Mouse (Mus musculus) neural tube, embryonic 13.5 days (tissue): Measurements from ENCODE around the gene Caln1. TPM values are rescaled to one million over a fixed set of nuclear protein-coding genes. Genes with fewer than 3 reads are reported as not detected.
A peak's percentile ranks its signal among the peaks of the same experiment; 100 is the strongest.

Experiments used
- ATAC-seq: fragments of 200-750 bp; cut with Nextera tagmentation; 2 replicates; pipeline ENCODE4 v1.8.0; 2017; ENCODE audit warnings: low read depth, mild to moderate bottlenecking, moderate TSS enrichment, moderate library complexity
- H3K27ac ChIP-seq: fragments of 300-500 bp; sonication (generic); replicated peaks from 2 replicates; pipeline ENCODE4 v1.5.1; 2015; ENCODE audit warnings: moderate library complexity, mild to moderate bottlenecking, inconsistent platforms
- H3K27me3 ChIP-seq: fragments of 300-500 bp; sonication (generic); 2 replicates; pipeline ENCODE4 v1.6.1; 2015; ENCODE audit warnings: mild to moderate bottlenecking, inconsistent platforms
- H3K36me3 ChIP-seq: fragments of 300-500 bp; sonication (generic); 2 replicates; pipeline ENCODE4 v1.6.1; 2015; ENCODE audit warnings: mild to moderate bottlenecking, inconsistent platforms
- H3K4me1 ChIP-seq: fragments of 300-500 bp; sonication (generic); replicated peaks from 2 replicates; pipeline ENCODE4 v1.6.1; 2015; ENCODE audit warnings: inconsistent platforms
- H3K4me2 ChIP-seq: fragments of 300-500 bp; sonication (generic); 2 replicates; pipeline ENCODE4 v1.6.1; 2015; ENCODE audit warnings: inconsistent platforms, mild to moderate bottlenecking, moderate library complexity
- H3K4me3 ChIP-seq: fragments of 300-500 bp; sonication (generic); 2 replicates; pipeline ENCODE4 v1.5.1; 2015; ENCODE audit warnings: mild to moderate bottlenecking, inconsistent platforms
- H3K9ac ChIP-seq: fragments of 300-500 bp; sonication (generic); 2 replicates; pipeline ENCODE4 v1.6.1; 2015; ENCODE audit warnings: moderate library complexity, mild to moderate bottlenecking, inconsistent platforms
- H3K9me3 ChIP-seq: fragments of 300-500 bp; sonication (generic); 2 replicates; pipeline ENCODE4 v1.6.1; 2016; ENCODE audit warnings: inconsistent platforms
- whole genome bisulfite sequencing: fragments of 180-500 bp; shearing (Covaris S2); methylation state at CpG from one replicate; pipeline ENCODE4 v1.1.7; 2015; 5-methylcytosine and 5-hydroxymethylcytosine counted together
- polyA plus RNA-seq: library from polyadenylated mRNA; unstranded; fragments of >200 nt; fragmentation: Nextera tagmentation; extraction: Ambion mirVana; gene quantifications from 2 replicates; pipeline ENCODE4 v1.2.1, GENCODE M21; 2015

The Caln1 gene
- polyA plus RNA-seq, 1 experiment from 2014 or later = 10.5 TPM

DNA sequence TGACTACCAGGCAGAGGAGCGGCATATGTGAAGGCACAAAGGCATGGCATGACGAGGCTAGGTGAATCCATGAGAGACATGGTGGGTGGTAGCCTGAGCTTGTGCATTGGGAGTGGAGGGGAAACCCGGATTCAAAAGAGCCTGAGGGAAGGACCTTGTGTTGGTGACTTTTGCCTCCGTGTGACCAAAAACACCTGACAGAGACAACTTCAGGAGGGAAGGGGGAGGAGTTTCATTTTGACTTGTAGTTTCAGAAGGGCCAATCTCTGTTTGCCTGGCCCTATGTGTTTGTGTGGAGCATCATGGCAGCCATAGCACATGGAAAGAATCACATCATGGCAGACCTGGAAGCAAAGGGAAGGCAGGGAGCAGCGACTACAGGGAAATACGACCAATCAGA, 479.3 kb downstream of the Caln1 start:
- Histone ChIP-seq H3K4me2 (no peak overlapping the region), H3K9me3 (no peaks in the 10 kb centered on the region), H3K27me3 (no peaks in the 10 kb centered on the region), H3K4me1 (peaks cover 8% of the 10 kb centered on the region), H3K27ac (no peak overlapping the region), H3K9ac (no peak overlapping the region), H3K36me3 (no peaks in the 10 kb centered on the region), H3K4me3 (no peak overlapping the region)
- WGBS = 90% methylated on average over 6 of the region's 6 CpGs
- ATAC-seq = no peak

DNA sequence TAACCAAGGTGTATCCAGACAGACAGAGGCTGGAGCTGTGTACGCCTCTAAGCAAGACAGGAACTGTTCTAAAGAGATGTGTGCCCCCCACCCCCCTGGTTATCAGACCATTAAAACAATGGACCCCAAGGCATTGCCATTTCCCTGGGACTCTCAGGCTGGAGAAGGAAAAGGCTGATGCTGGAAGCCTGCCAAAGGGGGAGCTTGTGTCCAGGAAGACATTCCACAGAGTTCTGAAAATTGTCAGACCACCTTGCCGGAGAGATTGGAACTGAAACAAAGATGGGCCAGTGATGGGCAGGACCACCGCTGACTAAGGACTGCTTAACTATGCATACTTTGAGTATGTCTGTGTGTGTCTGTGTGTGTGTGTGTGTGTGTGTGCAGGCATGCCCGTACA, 480.4 kb downstream of the Caln1 start:
- Histone ChIP-seq H3K36me3 (no peaks in the 10 kb centered on the region), H3K4me3 (no peak overlapping the region), H3K9ac (no peak overlapping the region), H3K9me3 (no peaks in the 10 kb centered on the region), H3K4me1 (peaks cover 8% of the 10 kb centered on the region), H3K4me2 (no peak overlapping the region), H3K27ac (no peak overlapping the region), H3K27me3 (no peaks in the 10 kb centered on the region)
- 77% methylated on average over 4 of the region's 4 CpGs for WGBS
- no peak for ATAC-seq

DNA sequence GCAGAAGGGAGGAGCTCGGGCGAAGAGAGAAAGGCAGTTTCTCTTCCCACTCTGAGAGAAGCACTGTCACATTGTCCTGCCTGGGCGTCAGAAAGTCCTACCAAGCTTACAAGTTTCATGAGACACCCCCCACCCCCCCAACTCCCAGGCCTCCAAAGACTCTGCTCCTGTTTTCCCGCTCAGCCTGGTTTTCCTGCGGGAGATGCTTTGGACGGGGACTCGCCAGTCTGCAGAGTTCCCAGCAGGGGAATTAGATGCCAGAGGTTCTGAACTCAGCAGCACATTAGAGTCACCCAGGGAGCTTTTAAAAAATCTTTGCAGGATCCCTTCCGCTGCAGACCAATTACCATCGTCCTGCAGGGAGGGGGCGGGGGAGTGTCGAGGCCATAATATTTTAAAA, 482.9 kb downstream of the Caln1 start:
- peak overlapping the region; percentile 50 for H3K9ac ChIP-seq
- H3K4me2 ChIP-seq = peak overlapping the region; percentile 40
- no peaks in the 10 kb centered on the region for H3K36me3 ChIP-seq
- peaks cover 8% of the 10 kb centered on the region for H3K4me1 ChIP-seq
- H3K4me3 ChIP-seq = no peak overlapping the region; the same call in 1 of the 2 replicates
- no peaks in the 10 kb centered on the region for H3K27me3 ChIP-seq
- no peak for ATAC-seq
- WGBS = 8% methylated on average over 11 of the region's 11 CpGs
- no peaks in the 10 kb centered on the region for H3K9me3 ChIP-seq
- no peak overlapping the region for H3K27ac ChIP-seq

DNA sequence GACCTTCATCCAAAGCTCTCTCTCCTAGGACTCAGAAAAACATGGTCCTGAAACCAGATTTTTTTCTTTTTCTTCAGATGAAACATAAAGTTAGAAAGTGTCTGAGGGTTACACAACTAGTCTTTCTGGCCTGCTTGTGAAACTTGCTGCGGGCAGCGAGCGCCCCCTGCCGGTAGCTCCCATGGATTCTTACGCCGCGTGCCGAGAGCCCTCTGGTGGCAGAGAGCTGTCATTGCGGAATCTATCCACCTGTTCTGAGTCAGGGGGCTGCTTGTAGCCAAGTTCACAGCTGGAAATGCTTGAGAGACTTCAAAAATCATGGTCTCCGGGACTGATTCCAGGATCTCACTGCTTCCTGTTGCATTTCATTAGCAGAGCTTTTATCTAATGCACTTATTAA, 484.1 kb downstream of the Caln1 start:
- peaks cover 8% of the 10 kb centered on the region for H3K4me1 ChIP-seq
- H3K27me3 ChIP-seq = no peaks in the 10 kb centered on the region
- H3K4me2 ChIP-seq = no peak overlapping the region
- H3K4me3 ChIP-seq = no peak overlapping the region
- ATAC-seq = no peak
- no peaks in the 10 kb centered on the region for H3K9me3 ChIP-seq
- 1% methylated on average over 10 of the region's 10 CpGs for WGBS
- H3K9ac ChIP-seq = no peak overlapping the region
- H3K36me3 ChIP-seq = no peaks in the 10 kb centered on the region
- H3K27ac ChIP-seq = no peak overlapping the region

DNA sequence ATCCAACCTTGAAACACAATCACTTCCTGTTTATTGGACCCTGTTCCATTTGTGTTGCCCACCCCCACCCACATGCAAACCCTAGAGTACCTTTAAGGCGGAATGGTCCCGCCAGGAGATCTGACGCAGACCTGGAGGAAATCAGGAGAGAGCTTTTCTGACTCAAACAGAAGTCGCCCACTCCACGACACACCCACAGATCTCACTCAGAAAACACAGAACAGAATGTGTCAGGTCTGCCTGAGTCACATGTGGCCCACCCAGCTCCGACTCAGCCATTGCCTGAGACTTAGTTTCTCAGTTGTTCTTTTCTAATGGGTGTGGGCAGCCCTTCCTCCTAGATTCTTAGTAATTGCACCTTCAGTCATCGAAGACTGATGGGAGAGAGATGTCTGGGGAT, 485.2 kb downstream of the Caln1 start:
- Histone ChIP-seq H3K4me1 (peaks cover 8% of the 10 kb centered on the region), H3K4me3 (no peak overlapping the region), H3K9ac (no peak overlapping the region), H3K27ac (no peak overlapping the region), H3K27me3 (0 out of 2 replicates have a peak, but pooled peaks cover 3% of the 10 kb centered on the region), H3K36me3 (no peaks in the 10 kb centered on the region), H3K4me2 (no peak overlapping the region), H3K9me3 (no peaks in the 10 kb centered on the region)
- WGBS = 89% methylated on average over 7 of the region's 7 CpGs
- no peak for ATAC-seq

DNA sequence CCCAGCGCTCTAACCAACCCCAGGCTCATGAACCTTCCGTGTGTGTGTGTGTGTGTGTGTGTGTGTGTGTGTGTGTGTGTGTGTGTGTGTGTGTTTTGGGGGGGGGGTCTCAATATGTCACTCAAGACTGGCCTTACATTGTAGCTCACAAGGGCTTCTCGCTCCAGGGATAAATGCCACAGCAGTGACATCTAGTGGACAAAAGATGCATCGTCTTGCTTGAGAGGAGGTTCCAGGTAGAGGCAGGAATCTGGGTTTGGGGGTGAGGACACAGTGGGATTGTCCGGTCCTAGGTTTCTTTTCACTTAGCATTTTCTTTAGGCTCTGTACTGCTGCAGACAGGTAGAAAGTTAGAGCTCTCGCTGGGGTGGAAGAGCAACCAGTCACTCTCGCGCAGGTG, 488.9 kb downstream of the Caln1 start:
- Histone ChIP-seq H3K9me3 (no peaks in the 10 kb centered on the region), H3K4me3 (no peak overlapping the region), H3K27ac (no peak overlapping the region), H3K27me3 (0 out of 2 replicates have a peak, but pooled peaks cover 3% of the 10 kb centered on the region), H3K4me1 (no peaks in the 10 kb centered on the region), H3K36me3 (no peaks in the 10 kb centered on the region), H3K4me2 (no peak overlapping the region), H3K9ac (no peak overlapping the region)
- ATAC-seq = peak; percentile 66; the same call in 1 of the 2 replicates
- WGBS = 25% methylated on average over 8 of the region's 8 CpGs

DNA sequence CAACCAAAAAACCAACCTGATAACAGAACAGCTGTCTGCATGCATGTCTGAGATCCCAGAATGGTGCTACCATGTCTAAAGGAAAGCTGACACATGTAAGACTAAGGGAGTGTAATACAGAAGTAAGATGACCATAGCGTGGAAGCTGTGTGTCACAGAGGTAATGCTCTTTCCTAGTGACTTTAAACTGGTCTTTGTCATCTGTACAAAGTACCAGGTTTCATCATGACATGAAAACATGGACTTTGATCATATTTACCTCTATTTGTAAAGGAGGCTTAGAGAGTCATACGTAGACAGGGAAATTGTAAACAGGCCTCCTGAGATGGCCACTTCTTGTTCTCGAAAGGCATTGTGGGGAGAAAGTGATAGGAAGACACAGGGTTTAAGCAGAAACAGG, 489.5 kb downstream of the Caln1 start:
- H3K9ac ChIP-seq = no peak overlapping the region
- WGBS = 86% methylated on average over 3 of the region's 3 CpGs
- H3K4me3 ChIP-seq = no peak overlapping the region
- no peaks in the 10 kb centered on the region for H3K9me3 ChIP-seq
- H3K27me3 ChIP-seq = 0 out of 2 replicates have a peak, but pooled peaks cover 3% of the 10 kb centered on the region
- H3K27ac ChIP-seq = no peak overlapping the region
- no peaks in the 10 kb centered on the region for H3K36me3 ChIP-seq
- ATAC-seq = no peak
- no peak overlapping the region for H3K4me2 ChIP-seq
- no peaks in the 10 kb centered on the region for H3K4me1 ChIP-seq

DNA sequence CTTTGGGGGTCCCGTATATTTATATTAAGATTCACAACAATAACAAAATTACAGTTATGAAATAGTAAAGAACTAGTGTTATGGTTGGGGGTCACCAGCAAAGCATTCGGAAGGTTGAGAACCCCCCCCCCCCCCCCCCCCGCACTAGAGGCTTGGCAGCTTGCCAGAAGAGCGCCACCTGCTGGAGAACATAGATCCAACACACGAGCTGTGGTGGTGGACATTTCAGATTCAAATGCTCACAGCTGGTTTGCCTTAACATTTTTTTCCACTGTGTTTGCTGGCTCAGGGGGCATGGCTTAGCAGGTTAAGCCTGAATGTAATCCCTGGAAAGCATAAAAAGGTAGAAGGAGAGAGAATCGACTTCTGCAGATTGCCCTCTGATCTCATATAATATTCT, 490.5 kb downstream of the Caln1 start:
- H3K9me3 ChIP-seq = no peaks in the 10 kb centered on the region
- 49% methylated on average over 5 of the region's 6 CpGs for WGBS
- ATAC-seq = no peak
- no peak overlapping the region for H3K4me2 ChIP-seq
- H3K9ac ChIP-seq = no peak overlapping the region
- no peaks in the 10 kb centered on the region for H3K36me3 ChIP-seq
- H3K4me3 ChIP-seq = no peak overlapping the region
- H3K4me1 ChIP-seq = no peaks in the 10 kb centered on the region
- H3K27me3 ChIP-seq = 0 out of 2 replicates have a peak, but pooled peaks cover 3% of the 10 kb centered on the region
- H3K27ac ChIP-seq = no peak overlapping the region

DNA sequence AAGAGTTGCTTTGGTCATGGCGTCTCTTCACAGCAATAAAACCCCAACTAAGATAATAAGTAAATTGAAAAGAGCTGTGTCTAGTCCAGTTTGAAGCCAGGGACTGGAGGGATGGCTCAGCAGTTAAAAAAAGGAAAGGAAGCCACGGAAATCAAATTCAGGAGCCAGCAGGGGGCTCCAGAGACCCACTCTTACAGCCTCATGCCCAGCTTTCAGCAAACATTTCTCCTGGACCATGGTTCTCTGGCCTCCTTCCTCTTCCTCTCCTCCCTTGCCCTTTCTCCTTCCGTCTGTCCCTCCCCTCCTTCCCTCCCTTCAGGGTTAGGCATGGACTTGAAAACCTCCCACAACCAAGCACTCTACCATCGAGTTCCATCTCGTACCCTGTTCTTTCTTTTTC, 493.0 kb downstream of the Caln1 start:
- Histone ChIP-seq H3K27me3 (0 out of 2 replicates have a peak, but pooled peaks cover 3% of the 10 kb centered on the region), H3K4me2 (no peak overlapping the region), H3K4me3 (no peak overlapping the region), H3K9ac (no peak overlapping the region), H3K36me3 (no peaks in the 10 kb centered on the region), H3K27ac (no peak overlapping the region), H3K4me1 (no peaks in the 10 kb centered on the region), H3K9me3 (no peaks in the 10 kb centered on the region)
- ATAC-seq = no peak
- 66% methylated on average over 5 of the region's 5 CpGs for WGBS

DNA sequence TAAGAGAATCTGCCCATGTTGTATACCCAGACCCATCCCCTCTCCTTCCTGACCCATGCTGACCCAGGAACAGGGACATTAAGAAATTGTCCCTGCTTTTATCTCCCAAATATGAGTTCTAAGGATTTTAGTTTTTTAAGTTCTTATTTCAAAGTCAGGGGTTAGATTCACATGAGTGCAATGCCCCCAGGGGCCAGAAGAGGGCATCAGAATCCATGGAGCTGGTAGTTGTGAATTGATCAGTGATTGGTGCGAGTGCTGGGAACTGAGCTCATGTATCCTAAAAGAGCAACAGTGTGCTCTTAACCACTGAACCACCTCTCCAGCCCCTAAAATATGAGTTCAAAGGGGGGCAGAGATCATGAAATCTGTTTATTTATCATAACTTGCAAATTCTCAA, 500.6 kb downstream of the Caln1 start:
- peaks cover 8% of the 10 kb centered on the region for H3K36me3 ChIP-seq
- no peak overlapping the region for H3K4me3 ChIP-seq
- H3K27ac ChIP-seq = no peak overlapping the region
- H3K4me2 ChIP-seq = no peak overlapping the region
- no peaks in the 10 kb centered on the region for H3K27me3 ChIP-seq
- WGBS = 75% methylated on average over 1 of the region's 1 CpGs
- H3K4me1 ChIP-seq = no peaks in the 10 kb centered on the region
- H3K9ac ChIP-seq = no peak overlapping the region
- ATAC-seq = no peak
- H3K9me3 ChIP-seq = 0 out of 2 replicates have a peak, but pooled peaks cover 11% of the 10 kb centered on the region

DNA sequence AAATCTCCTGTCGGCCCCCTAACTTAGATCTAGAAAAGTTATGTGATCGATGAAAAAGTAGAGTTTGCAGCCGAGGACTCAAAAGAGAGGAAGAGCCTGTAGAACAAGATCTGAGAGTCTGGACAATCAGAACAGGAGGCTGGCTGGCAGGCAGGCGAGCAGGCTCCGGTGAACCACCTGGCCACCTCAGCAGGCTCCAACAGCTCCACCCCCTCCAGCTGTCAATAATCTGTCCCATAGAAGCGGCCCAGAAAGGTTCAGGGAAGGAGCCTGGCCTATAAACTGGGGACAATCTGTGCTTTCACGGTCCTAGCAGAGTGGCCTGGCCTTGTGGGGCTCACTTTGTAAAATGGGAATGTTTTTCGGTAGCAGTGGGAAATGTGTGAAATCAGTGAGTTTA, 501.8 kb downstream of the Caln1 start:
- H3K27ac ChIP-seq = no peak overlapping the region
- H3K9ac ChIP-seq = no peak overlapping the region
- no peak overlapping the region for H3K4me2 ChIP-seq
- no peak for ATAC-seq
- H3K36me3 ChIP-seq = peaks cover 16% of the 10 kb centered on the region
- H3K4me3 ChIP-seq = no peak overlapping the region
- no peaks in the 10 kb centered on the region for H3K4me1 ChIP-seq
- 69% methylated on average over 8 of the region's 8 CpGs for WGBS
- 0 out of 2 replicates have a peak, but pooled peaks cover 11% of the 10 kb centered on the region for H3K9me3 ChIP-seq
- H3K27me3 ChIP-seq = no peaks in the 10 kb centered on the region

DNA sequence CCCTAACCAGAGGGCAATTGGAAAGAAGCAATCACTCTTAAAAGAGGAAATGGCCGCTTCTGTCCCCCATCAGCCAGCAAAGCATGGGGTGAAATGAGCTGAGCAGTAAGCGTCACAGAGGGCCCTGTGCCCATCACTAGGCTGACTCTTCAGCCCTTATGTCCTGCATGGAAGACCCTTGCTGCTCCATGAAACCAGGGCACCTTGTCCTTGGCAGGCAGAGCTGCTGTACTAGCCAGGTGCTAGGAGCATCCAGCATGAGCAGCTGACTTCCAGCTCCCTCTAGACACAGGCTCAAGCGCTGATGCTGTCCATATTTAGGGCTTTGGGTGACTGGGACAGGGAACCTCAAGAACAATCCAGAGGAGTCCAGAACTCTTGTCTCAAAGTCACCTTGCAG, 506.1 kb downstream of the Caln1 start:
- Histone ChIP-seq H3K27ac (no peak overlapping the region), H3K9ac (no peak overlapping the region), H3K4me3 (no peak overlapping the region), H3K4me1 (no peaks in the 10 kb centered on the region), H3K4me2 (no peak overlapping the region), H3K36me3 (peaks cover 21% of the 10 kb centered on the region), H3K9me3 (0 out of 2 replicates have a peak, but pooled peaks cover 9% of the 10 kb centered on the region), H3K27me3 (no peaks in the 10 kb centered on the region)
- ATAC-seq = no peak
- 81% methylated on average over 3 of the region's 3 CpGs for WGBS

DNA sequence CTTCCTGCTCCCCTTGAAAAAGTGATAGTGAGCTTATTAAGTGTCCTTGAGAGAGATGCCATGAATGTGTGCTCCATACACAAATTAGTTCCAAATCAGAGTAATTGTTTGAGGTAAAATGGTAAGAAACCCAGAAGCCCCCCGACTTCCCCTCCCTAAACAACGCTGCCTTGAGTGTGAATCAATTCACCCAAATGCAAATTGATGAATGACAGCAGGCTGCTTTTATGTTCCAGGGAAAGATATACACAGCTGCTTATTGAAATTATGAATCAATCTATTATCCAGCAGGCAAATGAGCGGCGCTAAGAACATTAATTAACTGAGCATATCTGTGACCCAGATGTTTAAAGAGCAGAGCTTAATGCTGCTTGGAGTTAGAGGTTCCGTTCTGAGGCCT, 511.1 kb downstream of the Caln1 start:
- Histone ChIP-seq H3K4me2 (no peak overlapping the region), H3K9ac (no peak overlapping the region), H3K27me3 (no peaks in the 10 kb centered on the region), H3K4me1 (no peaks in the 10 kb centered on the region), H3K36me3 (peaks cover 16% of the 10 kb centered on the region; the same call in 1 of the 2 replicates), H3K4me3 (no peak overlapping the region), H3K27ac (no peak overlapping the region), H3K9me3 (0 out of 2 replicates have a peak, but pooled peaks cover 3% of the 10 kb centered on the region)
- ATAC-seq = no peak
- 67% methylated on average over 5 of the region's 5 CpGs for WGBS
